Mouse (Mus musculus) right cerebral cortex, postnatal 14 days (tissue): Measurements from ENCODE around the gene Gm10300.

Source experiments
- DNase-seq: peaks from one replicate; pipeline ENCODE4 v3.0.0; 2022

Gm10300 gene

GRCm38 (mm10) chr4:132074077-132074932, at the start of gene Gm10300:
Gm10300 (plus strand) TSS chr4:132074697.
- no peak for DNase-seq

- no peak for DNase-seq
These were observed 49.2 kb upstream of the Gm10300 start for GRCm38 (mm10) chr4:132025264-132025663.

DNA sequence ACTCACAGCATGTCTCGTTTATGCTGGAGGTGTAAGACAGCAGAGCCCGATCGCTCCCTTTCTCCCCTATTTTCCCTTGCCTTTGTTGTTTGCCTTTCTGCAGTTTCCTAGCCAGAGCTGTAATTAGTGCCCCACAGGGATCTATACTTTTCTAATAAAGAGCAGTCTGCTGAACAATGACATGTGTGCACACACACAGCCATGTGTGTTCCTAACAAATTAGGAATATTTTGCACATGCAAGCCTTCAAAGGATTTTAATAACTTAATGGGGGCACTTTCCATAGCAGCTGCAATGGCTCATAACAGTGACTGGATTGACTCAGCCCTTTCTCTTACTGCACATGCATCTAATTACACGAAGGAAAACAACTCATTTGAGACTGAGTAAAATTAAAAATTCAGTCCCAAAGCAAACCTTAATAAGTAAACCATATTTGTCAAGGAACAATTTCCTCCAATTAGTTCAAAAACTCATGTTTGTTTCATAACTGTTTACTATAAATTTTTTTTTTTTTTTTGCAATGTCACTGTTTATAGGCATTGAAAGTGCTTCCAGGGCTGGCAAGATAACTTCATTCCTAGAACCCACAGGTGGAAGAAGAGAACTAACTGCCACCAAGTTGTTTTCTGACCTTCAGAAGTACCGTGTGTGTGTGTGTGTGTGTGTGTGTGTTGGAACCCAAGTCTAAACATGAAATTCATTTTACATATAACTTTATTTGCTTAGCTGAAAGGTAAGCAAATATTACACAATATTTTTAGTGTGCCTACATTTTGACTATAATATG, 48.6 kb upstream of the Gm10300 start:
- DNase-seq: no peak

DNA sequence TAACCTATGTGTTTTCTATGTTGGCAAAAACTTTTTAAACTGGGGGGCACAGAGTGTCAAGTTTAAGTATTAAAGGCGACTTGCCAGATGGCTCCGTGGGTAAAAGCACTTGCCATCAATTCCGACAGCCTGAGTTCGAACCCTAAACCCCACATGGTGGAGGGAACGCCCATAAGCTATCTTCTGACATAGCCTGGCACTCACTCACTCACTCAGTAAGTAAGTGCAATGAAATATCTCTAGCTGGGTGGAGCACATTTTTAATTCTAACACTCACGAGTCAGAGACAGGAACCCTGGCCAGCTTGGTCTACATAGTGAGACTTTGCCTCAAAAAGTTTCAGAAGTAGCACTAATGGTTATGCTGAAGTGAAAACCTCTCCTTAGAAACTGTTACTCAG, 47.3 kb upstream of the Gm10300 start:
- no peak for DNase-seq

DNA sequence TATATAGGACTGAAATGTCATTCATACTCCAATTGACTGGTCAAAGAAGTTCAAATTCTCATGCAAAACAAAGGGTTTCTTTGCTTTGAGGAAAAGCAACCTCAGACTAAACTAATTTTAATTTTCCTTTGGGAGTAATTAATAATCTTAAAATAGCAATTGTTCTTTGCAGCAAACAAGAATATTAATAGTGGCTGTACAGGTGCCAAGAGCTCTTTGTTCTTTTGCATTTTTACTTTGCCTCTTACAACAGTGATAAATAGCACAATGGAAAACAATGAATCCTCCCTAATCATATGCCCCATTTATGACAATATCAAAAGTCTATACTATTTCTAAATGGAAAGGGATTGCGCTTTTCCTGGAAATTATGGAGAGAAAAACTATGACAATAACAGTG, 46.7 kb upstream of the Gm10300 start:
- DNase-seq: no peak

GRCm38 (mm10) chr4:132029851-132030741, 44.4 kb upstream of the Gm10300 start:
- no peak for DNase-seq

GRCm38 (mm10) chr4:132033183-132033582, 41.3 kb upstream of the Gm10300 start:
- no peak for DNase-seq

DNA sequence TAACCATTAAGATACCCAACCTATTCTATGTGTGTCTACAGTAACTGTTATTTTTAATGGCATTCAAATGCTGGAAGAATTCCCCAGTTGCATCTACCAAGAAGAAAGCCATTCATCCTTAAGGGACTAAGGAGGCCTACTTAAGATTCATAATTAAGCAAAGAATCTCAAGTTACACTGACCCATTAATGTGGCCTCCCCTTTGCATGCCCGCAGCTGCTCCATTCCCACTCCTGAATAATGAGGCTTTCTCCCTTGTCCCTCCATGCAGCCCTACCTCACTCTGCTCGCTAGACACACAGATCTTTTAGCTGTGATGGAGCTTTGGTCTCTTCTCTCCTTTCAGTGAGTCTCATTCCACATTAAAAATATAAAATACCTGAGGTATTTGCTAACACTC, 40.3 kb upstream of the Gm10300 start:
- no peak for DNase-seq

DNA sequence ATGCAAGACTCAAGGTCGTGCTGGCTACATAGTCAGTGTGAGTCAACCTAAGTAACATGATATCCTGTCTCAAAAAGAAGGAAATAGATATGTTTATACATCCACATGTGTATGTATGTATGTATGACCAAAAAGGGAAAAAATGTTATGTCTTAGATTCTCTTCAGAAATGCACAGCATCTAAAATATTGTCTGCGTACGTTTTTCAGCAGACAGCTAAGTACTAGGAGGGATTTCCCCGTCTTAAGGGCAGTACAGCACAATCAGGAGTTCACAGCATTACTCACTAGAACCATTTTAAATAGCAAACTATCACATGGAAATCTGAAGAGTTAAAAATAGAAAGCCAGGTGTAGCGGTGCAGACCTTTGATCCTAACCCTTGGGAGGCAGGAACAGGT, 37.4 kb upstream of the Gm10300 start:
- no peak for DNase-seq

- DNase-seq: no peak
These were observed 36.5 kb upstream of the Gm10300 start for GRCm38 (mm10) chr4:132037991-132038390.

GRCm38 (mm10) chr4:132038809-132039208, 35.7 kb upstream of the Gm10300 start:
- no peak for DNase-seq

- DNase-seq: no peak
These were observed 35.0 kb upstream of the Gm10300 start for GRCm38 (mm10) chr4:132039521-132039920.

DNA sequence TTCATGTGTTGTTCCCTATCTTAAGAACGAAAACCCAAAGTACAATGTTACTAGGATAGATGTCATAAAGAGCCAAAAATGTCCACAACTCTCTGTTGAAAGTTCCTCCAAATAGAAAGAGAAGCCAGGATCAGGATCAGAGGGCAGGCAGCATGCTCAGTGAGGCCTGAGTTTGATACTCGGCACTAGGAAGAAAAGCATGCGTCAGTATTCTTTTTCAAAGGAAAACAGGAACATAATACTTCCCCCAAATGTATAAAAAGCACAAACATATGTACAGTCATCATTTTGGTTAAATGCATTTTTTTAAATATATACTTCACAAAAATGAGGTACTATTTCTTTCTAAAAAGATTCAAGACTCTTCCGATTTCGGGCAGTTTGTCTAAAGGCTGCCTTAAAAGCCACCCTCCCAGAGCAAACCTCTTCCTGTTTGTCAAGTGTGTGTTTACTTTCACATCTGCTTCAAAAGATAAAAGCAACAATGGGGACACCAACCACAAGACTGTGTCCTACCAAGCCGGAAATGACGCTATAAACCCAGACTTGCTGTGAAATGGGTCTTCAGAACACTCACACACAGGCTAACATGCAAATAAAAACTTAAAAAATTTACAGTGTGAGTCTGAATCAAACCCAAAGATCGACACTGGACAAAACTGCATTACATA, 34.4 kb upstream of the Gm10300 start:
- DNase-seq: no peak

DNA sequence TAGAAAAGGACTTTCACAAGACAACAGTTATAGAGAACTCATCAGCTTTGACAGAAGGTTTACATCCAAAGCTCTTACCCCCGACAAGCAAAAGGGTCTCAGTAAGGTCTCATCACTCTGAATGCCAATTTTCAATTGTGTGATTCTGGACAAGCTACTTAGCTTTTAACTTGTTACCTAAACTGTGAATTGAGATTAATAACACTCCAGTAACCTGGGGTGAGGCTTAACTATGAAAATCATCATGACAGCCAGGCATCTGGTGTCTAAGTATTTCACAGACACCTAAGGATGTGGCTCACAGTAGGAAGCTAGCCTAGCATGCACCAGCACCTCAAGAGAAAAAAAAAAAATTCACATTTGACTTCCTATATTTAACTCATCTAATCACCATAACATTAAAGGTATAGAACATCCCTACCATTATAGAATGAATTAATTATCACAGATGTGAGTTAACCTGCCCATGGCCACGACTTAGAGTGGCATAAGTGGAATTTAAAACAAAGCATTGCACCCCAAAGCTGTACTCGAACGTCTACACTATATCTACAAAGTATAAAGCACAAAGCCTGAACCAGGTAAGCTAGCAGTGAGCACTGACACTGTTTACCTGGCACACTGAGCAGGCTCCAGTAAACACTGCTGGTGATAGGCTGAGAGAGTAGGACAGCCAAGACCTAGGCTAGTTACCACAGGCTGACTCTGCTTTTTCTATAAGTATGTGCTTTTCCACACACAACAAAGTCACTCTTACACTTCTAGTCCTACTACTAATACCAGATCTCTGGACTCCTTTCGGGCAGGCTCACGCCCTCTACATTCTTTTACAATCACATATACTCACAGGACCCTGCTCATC, 32.8 kb upstream of the Gm10300 start:
- no peak for DNase-seq

DNA sequence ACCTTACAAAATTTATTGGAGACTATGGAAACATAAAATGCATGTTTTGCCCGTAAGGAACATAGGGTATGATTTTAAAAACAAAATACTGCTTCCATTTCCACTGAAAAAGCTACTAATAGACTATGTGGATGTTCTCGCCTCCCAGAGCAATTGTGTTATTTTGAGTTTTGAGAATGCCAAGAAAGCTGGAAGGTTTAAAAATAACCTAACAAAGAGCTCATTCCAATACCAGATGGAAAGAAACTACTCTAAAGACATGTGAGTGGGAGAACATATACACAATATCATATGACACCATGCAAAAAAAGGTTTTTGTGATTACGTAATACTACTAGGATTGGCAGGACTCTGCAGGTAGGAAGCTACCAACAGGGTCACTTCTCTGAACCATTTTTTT, 30.8 kb upstream of the Gm10300 start:
- no peak for DNase-seq

GRCm38 (mm10) chr4:132048011-132048991, 26.2 kb upstream of the Gm10300 start:
- peak; percentile 23 for DNase-seq

DNA sequence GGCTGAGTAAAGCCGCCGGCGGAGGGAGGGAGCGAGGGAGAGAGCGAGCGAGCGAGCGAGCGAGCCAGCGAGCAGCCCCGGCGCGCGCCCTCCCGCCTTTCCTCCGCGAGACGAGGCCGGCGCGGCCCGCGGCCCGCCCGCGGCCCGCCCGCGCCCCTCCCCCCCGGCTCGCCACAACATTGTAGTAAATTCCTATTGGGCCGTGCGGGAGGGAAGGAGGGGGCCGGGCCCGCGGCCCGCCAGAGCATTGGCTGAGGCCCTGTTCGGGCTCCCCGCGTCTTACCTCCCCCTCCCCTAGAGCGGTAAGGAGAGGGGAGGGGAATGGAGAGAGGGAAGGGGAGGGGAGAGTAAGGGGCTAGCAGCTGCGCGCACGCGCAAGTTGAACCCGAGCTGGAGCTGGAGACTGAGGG, 25.5 kb upstream of the Gm10300 start:
- DNase-seq: peak; percentile 85

DNA sequence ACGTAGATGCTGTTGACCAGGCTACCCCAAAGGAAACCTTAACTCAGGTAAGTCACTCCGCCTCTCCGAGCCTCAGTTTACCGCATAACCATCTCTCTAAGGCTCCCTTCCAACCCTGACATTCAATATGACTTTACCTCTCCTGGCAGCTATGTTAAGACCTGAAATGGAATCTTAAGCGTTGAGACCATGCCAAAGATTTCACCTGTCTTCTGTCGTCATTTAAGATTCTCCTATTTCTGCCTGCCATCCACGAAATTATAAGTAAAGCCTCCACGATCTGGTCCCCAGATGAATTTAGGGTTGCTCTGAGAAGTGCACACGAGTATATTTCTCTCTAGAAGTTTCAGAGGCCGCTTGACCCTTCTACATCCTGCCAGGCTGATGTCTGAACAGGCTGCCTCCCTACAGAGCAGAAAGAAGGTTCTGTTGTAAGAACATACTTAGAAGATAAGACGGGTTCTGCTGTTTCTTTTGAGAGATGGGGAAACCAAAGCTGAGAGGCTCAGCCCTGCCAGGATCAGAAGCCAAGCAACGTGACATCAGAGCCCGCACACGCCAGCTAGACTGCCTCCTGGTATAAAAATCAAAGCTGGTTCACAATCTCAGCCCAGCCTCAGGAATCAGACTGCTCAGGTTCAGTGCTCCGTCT, 24.8 kb upstream of the Gm10300 start:
- no peak for DNase-seq
